Mouse (Mus musculus) embryonic facial prominence, embryonic 14.5 days (tissue): Measurements from ENCODE around the gene Hnrnpa1. TPM values are rescaled to one million over a fixed set of nuclear protein-coding genes. Genes with fewer than 3 reads are reported as not detected.
"Not testable (repeated sequence)": the region's sequence is repeated elsewhere in the genome, so short reads cannot be mapped to it uniquely, and the experiment has no call there.

Experiments used
- ATAC-seq: fragments of 200-750 bp; cut with Nextera tagmentation; 2 replicates; pipeline ENCODE4 v1.8.0; 2017; ENCODE audit warnings: low read depth, moderate number of reproducible peaks, moderate TSS enrichment
- DNase-seq: peaks from one replicate; pipeline ENCODE4 v3.0.0-alpha.2; 2015; ENCODE audit warnings: low spot score
- H3K27ac ChIP-seq: fragments of 300-500 bp; sonication (generic); replicated peaks from 2 replicates; pipeline ENCODE4 v1.5.1; 2014; ENCODE audit warnings: low read depth, mild to moderate bottlenecking, low read length, moderate library complexity
- H3K27me3 ChIP-seq: fragments of 300-500 bp; sonication (generic); replicated peaks from 2 replicates; pipeline ENCODE4 v1.6.1; 2014; ENCODE audit warnings: low read length; ENCODE audit not compliant: control insufficient read depth, insufficient read depth
- H3K36me3 ChIP-seq: fragments of 300-500 bp; sonication (generic); 2 replicates; pipeline ENCODE4 v1.6.1; 2014; ENCODE audit warnings: low read length, mixed read lengths; ENCODE audit not compliant: control insufficient read depth, insufficient read depth
- H3K4me1 ChIP-seq: fragments of 300-500 bp; sonication (generic); 2 replicates; pipeline ENCODE4 v1.6.1; 2014; ENCODE audit warnings: antibody characterized with exemption, low read length; ENCODE audit not compliant: control insufficient read depth, insufficient read depth
- H3K4me2 ChIP-seq: fragments of 300-500 bp; sonication (generic); 2 replicates; pipeline ENCODE4 v1.6.1; 2014; ENCODE audit warnings: low read depth, mild to moderate bottlenecking, low read length, moderate library complexity, mixed read lengths
- H3K4me3 ChIP-seq: fragments of 300-500 bp; sonication (generic); 2 replicates; pipeline ENCODE4 v1.5.1; 2014; ENCODE audit warnings: low read depth, mild to moderate bottlenecking, low read length
- H3K9ac ChIP-seq: fragments of 300-500 bp; sonication (generic); 2 replicates; pipeline ENCODE4 v1.6.1; 2014; ENCODE audit warnings: low read depth, mild to moderate bottlenecking, low read length, moderate library complexity, mixed read lengths
- H3K9me3 ChIP-seq: fragments of 300-500 bp; sonication (generic); 2 replicates; pipeline ENCODE4 v1.6.1; 2016; ENCODE audit warnings: low read length; ENCODE audit not compliant: control insufficient read depth
- WGBS: fragments of 180-500 bp; shearing (Covaris S2); extraction: QIAGEN DNeasy Blood & Tissue Kit; methylation state at CpG from one replicate; pipeline ENCODE4 v1.1.7; 2014; 5-methylcytosine and 5-hydroxymethylcytosine counted together
- polyA plus RNA-seq: library from polyadenylated mRNA; unstranded; fragments of >200 nt; fragmentation: Nextera tagmentation; extraction: Ambion mirVana; gene quantifications from 2 replicates; pipeline ENCODE4 v1.2.1, GENCODE M21; 2014

The Hnrnpa1 gene
- polyA plus RNA-seq, 1 experiment from 2014 or later, result 573 TPM

GRCm38 (mm10) chr15:103233119-103233518, 7.1 kb upstream of the Hnrnpa1 start:
- Histone ChIP-seq H3K27me3 (no peaks in the 10 kb centered on the region), H3K4me3 (no peak overlapping the region), H3K4me2 (no peak overlapping the region), H3K36me3 (peaks cover 20% of the 10 kb centered on the region; the same call in 1 of the 2 replicates), H3K9ac (0 out of 2 replicates have a peak overlapping the region, but pooled peaks have one; percentile 14), H3K4me1 (peaks cover 3% of the 10 kb centered on the region), H3K9me3 (no peaks in the 10 kb centered on the region), H3K27ac (no peak overlapping the region)
- DNase-seq, result no peak
- WGBS, result 86% methylated on average over 2 of the region's 2 CpGs
- no peak for ATAC-seq

DNA sequence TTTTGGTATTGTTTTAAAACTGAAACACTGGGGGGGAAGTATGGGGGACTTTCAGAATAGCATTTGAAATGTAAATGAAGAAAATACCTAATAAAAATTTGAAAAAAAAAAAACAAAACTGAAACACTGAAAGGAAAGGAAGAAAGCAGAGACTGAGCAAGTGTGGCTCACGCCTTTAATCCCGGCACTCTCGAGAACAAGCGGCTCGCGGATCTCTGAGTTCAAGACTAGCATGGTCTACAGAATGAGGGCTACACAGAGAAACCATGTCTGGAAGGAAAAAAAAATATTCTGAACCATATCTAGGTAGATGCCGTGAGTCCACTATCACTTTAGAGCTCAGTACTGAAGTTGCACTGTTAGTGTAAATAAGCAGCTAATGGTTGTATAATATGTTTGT, 2.9 kb upstream of the Hnrnpa1 start:
- ATAC-seq (no peak), DNase-seq (no peak)
- H3K36me3 ChIP-seq, result peaks cover 35% of the 10 kb centered on the region
- WGBS, result 95% methylated on average over 7 of the region's 7 CpGs
- no peak overlapping the region for H3K9ac ChIP-seq
- H3K27ac ChIP-seq, result no peak overlapping the region
- no peak overlapping the region for H3K4me3 ChIP-seq
- H3K4me2 ChIP-seq, result no peak overlapping the region
- H3K4me1 ChIP-seq, result peaks cover 11% of the 10 kb centered on the region; the same call in 1 of the 2 replicates
- H3K27me3 ChIP-seq, result no peaks in the 10 kb centered on the region
- no peaks in the 10 kb centered on the region for H3K9me3 ChIP-seq

DNA sequence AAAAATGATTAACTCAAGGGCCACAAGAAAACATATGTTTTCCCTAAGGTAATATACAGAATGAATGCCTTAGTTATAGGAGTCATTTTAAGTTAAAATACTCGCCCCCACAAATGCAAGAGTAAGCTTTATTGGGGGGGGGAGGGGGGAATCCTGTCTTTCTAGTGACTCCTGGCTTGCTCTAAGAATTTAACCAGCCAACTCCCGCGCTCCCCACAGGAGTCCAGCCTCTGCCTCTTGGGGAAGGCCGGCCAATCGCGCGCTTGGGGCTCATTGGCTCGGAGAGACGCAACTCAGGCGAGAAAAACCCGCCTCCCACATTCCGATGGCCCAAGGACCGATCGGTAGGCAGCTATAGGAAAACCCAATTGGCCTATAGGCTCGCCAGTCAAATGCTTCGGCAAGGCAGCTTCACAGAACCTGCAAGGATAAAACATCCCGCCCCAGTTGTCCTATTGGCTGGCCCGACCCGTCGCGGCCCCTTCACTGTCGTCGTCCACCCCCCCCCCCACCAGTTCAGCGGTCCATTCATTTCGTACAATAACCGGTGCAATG, 1.0 kb upstream of the Hnrnpa1 start:
- Histone ChIP-seq H3K27ac (peak overlapping the region; percentile 97), H3K36me3 (peaks cover 53% of the 10 kb centered on the region), H3K4me2 (peak overlapping the region; percentile 63), H3K27me3 (no peaks in the 10 kb centered on the region), H3K4me3 (peak overlapping the region; percentile 79), H3K9ac (peak overlapping the region; percentile 92), H3K9me3 (no peaks in the 10 kb centered on the region), H3K4me1 (peaks cover 23% of the 10 kb centered on the region)
- ATAC-seq, result peak; percentile 93
- DNase-seq, result peak; percentile 100
- WGBS, result 0% methylated on average over 19 of the region's 26 CpGs

DNA sequence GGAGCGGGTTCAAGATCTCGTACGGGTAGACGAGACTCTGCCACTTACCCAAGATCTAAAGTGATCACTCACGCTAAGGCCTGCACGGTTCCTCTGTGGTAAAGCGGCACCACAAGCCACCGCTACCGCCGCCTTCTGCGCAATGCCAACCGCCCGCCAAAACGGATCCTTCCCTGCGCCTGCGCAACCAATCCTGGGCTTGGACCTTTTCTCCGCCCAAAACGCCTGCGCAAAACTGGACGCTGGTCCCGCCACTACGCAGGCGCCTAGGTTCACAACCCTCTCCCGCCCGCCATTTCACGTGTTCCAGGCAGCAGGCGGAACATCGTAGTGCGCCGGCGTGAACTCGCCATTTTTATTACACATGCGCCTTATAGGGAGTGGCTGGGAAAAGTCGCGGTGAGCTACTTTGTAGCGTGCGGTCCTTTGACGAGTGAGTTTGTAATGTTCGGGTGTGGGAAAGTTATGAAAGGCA, 510 bp upstream of the Hnrnpa1 start, which contains the start of gene Cbx5:
Cbx5 (minus strand) TSS at position 132 of the 475 bp plus-strand sequence.
- Histone ChIP-seq H3K9me3 (no peaks in the 10 kb centered on the region), H3K4me2 (peak within 1 kb of the TSS; percentile 87), H3K27me3 (no peaks in the 10 kb centered on the region), H3K4me3 (peak within 1 kb of the TSS; percentile 79), H3K27ac (peak within 1 kb of the TSS; percentile 97), H3K36me3 (peaks cover 50% of the 10 kb centered on the region), H3K9ac (peak within 1 kb of the TSS; percentile 92), H3K4me1 (peaks cover 23% of the 10 kb centered on the region)
- ATAC-seq (peak; percentile 94), DNase-seq (peak; percentile 99)
- WGBS, result 0% methylated on average over 39 of the region's 39 CpGs

DNA sequence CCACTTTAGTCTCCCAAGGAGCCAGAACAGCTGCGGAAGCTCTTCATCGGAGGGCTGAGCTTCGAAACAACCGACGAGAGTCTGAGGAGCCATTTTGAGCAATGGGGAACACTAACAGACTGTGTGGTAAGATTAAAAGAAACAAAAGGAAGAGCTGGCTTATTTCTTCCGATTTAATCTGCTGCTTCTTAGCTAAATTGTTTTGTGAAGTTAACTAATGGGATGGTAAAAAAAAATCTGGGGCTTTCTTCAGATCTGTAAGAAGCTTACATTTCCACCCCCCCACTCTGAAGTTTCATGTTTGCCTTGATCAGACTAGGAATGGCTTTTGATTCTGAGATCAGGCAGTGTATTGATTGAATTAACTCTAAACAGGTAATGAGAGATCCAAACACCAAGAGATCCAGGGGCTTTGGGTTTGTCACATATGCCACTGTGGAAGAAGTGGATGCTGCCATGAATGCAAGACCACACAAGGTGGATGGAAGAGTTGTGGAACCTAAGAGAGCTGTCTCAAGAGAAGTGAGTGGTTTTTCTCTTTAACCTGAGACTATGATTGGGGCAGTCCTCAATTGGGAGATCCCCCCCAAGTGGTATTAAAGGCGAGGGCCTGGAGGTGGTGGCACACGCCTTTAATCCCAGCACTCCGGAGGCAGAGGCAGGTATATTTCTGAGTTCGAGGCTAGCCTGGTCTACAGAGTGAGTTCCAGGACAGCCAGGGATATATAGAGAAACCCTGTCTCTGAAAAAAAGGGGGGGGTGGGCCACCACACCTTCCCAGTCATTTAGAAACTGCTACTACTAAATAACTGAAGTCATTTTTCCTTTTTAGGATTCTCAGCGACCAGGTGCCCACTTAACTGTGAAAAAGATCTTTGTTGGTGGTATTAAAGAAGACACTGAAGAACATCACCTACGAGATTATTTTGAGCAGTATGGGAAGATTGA, 1.1 kb downstream of the Hnrnpa1 start:
- WGBS, result 8% methylated on average over 12 of the region's 12 CpGs
- peak overlapping the region; percentile 79 for H3K4me3 ChIP-seq
- ATAC-seq, result not testable (repeated sequence)

GRCm38 (mm10) chr15:103242885-103243284, 2.7 kb downstream of the Hnrnpa1 start:
- no peaks in the 10 kb centered on the region for H3K27me3 ChIP-seq
- no peak overlapping the region for H3K27ac ChIP-seq
- H3K36me3 ChIP-seq, result peaks cover 65% of the 10 kb centered on the region
- 61% methylated on average over 8 of the region's 8 CpGs for WGBS
- no peak for DNase-seq
- H3K4me1 ChIP-seq, result peaks cover 23% of the 10 kb centered on the region
- peak overlapping the region; percentile 87 for H3K4me2 ChIP-seq
- H3K9ac ChIP-seq, result peak overlapping the region; percentile 92; the same call in 1 of the 2 replicates
- peak overlapping the region; percentile 79 for H3K4me3 ChIP-seq
- no peak for ATAC-seq
- H3K9me3 ChIP-seq, result no peaks in the 10 kb centered on the region

More for the DNA sequence above, 1.1 kb downstream of the Hnrnpa1 start:
- Histone ChIP-seq H3K4me1 (peaks cover 23% of the 10 kb centered on the region), H3K9ac (peak overlapping the region; percentile 92), H3K27ac (peak overlapping the region; percentile 97), H3K36me3 (peaks cover 50% of the 10 kb centered on the region), H3K4me2 (peak overlapping the region; percentile 87)
- not testable (repeated sequence) for H3K27me3 ChIP-seq, H3K9me3 ChIP-seq, DNase-seq

GRCm38 (mm10) chr15:103245616-103246015, 5.4 kb downstream of the Hnrnpa1 start:
- DNase-seq (no peak), ATAC-seq (no peak)
- Histone ChIP-seq H3K4me2 (no peak overlapping the region), H3K4me1 (peaks cover 16% of the 10 kb centered on the region), H3K9me3 (no peaks in the 10 kb centered on the region), H3K9ac (no peak overlapping the region), H3K4me3 (no peak overlapping the region), H3K27me3 (no peaks in the 10 kb centered on the region), H3K36me3 (peaks cover 79% of the 10 kb centered on the region), H3K27ac (no peak overlapping the region)
- 78% methylated on average over 6 of the region's 6 CpGs for WGBS

DNA sequence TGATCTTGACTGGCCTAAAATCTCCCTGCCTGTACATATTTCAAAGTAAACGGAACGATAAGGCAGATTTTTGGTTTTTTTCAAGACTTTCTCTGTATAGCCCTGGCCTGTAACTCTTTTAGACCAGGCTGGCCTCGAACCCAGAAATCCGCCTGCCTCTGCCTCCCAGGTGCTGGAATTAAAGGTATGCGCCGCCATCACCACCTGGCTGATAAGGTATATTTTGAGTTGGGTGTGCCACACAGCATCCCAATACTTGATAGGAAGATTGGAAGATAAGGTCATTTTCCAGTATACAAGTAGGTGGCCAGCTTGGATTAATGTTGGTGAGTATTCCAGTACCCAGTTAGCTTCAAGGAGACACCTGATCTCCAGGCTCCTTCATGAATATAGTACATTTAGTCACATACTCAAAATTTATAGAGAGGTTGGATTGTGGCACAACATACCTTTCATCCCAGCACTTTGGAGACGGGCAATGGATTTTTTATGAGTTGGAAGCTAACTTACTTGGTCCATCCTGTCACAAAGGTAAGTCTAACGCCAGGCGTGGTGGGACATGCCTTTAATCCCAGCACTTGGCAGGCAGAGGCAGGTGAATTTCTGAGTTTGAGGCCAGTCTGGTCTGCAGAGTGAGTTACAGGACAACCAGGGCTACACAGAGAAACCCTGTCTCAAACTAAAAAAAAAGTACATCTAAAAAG, 7.0 kb downstream of the Hnrnpa1 start:
- peaks cover 13% of the 10 kb centered on the region for H3K4me1 ChIP-seq
- H3K9me3 ChIP-seq, result no peaks in the 10 kb centered on the region
- H3K27me3 ChIP-seq, result no peaks in the 10 kb centered on the region
- no peak overlapping the region for H3K9ac ChIP-seq
- H3K27ac ChIP-seq, result no peak overlapping the region
- H3K4me2 ChIP-seq, result no peak overlapping the region
- ATAC-seq (no peak), DNase-seq (no peak)
- H3K36me3 ChIP-seq, result peaks cover 65% of the 10 kb centered on the region
- no peak overlapping the region for H3K4me3 ChIP-seq
- 89% methylated on average over 9 of the region's 9 CpGs for WGBS
